Mouse (Mus musculus) gastrocnemius, postnatal 4 days (tissue): Measurements from ENCODE around the gene Btn1a1. TPM values are rescaled to one million over a fixed set of nuclear protein-coding genes. Genes with fewer than 3 reads are reported as not detected.

Experiments
- DNase-seq, 2 experiments: peaks; one replicate each; pipeline ENCODE4 v3.0.0; 2021 to 2022; ENCODE audit warnings: low spot score in 2 of 2, mixed read lengths in 2 of 2
- long read RNA-seq, 2 experiments: library from polyadenylated mRNA; stranded (forward); transcript quantifications; one replicate each; pipeline ENCODE4 v2.0.0; 2021
- total RNA-seq, 2 experiments: library from RNA; stranded (reverse); gene quantifications; 2 replicates each; pipeline ENCODE4 v1.2.3; 2021

Btn1a1 gene
- total RNA-seq, result not detected
- long read RNA-seq, experiment 1, result 0 reads
- long read RNA-seq, experiment 2, partial matches to known transcripts, result 1 of 1 reads
- long read RNA-seq, experiment 2, other reads (novel, unspliced or antisense), result 0 of 1 reads

- no peak for DNase-seq
Measured at GRCm38 (mm10) chr13:23465600-23466109, at the start of gene Btn1a1. TSS of gene Btn1a1 (minus strand) at chr13:23465901.

GRCm38 (mm10) chr13:23515281-23515680 lies 49.6 kb upstream of the Btn1a1 start:
- no peak for DNase-seq

- DNase-seq, result no peak
Measured at GRCm38 (mm10) chr13:23513517-23513916, 47.8 kb upstream of the Btn1a1 start.

- DNase-seq, result no peak
Measured at GRCm38 (mm10) chr13:23510127-23510526, 44.4 kb upstream of the Btn1a1 start.

GRCm38 (mm10) chr13:23506819-23507515 lies 41.3 kb upstream of the Btn1a1 start:
- no peak for DNase-seq

GRCm38 (mm10) chr13:23506351-23506750 lies 40.6 kb upstream of the Btn1a1 start:
- DNase-seq, result peak in 1 of 2 experiments; percentile 21

GRCm38 (mm10) chr13:23505662-23506345 lies 40.1 kb upstream of the Btn1a1 start:
- no peak for DNase-seq

GRCm38 (mm10) chr13:23503797-23504196 lies 38.1 kb upstream of the Btn1a1 start:
- DNase-seq, result no peak

- no peak for DNase-seq
Measured at GRCm38 (mm10) chr13:23502916-23503315, 37.2 kb upstream of the Btn1a1 start.

- no peak for DNase-seq
Measured at GRCm38 (mm10) chr13:23502031-23502567, 36.4 kb upstream of the Btn1a1 start.

GRCm38 (mm10) chr13:23501511-23501910 lies 35.8 kb upstream of the Btn1a1 start:
- DNase-seq, result no peak

- no peak for DNase-seq
Measured at GRCm38 (mm10) chr13:23500424-23501200, 34.9 kb upstream of the Btn1a1 start.

GRCm38 (mm10) chr13:23499943-23500342 lies 34.2 kb upstream of the Btn1a1 start:
- DNase-seq, result no peak

GRCm38 (mm10) chr13:23498653-23499052 lies 33.0 kb upstream of the Btn1a1 start:
- DNase-seq, result no peak

GRCm38 (mm10) chr13:23497656-23498321 lies 32.1 kb upstream of the Btn1a1 start:
- no peak for DNase-seq

- no peak for DNase-seq
Measured at GRCm38 (mm10) chr13:23495526-23495925, 29.8 kb upstream of the Btn1a1 start.

GRCm38 (mm10) chr13:23491990-23492389 lies 26.3 kb upstream of the Btn1a1 start:
- DNase-seq, result no peak

- no peak for DNase-seq
Measured at GRCm38 (mm10) chr13:23491263-23491662, 25.6 kb upstream of the Btn1a1 start.

GRCm38 (mm10) chr13:23490863-23491262 lies 25.2 kb upstream of the Btn1a1 start:
- DNase-seq, result no peak
